Mouse (Mus musculus) embryonic facial prominence, embryonic 15.5 days (tissue): Measurements from ENCODE around the gene Clhc1. TPM values are rescaled to one million over a fixed set of nuclear protein-coding genes. Genes with fewer than 3 reads are reported as not detected.

ENCODE experiments used
- ATAC-seq: fragments of 200-750 bp; cut with Nextera tagmentation; 2 replicates; pipeline ENCODE4 v1.8.0; 2017; ENCODE audit warnings: low read depth, moderate TSS enrichment; ENCODE audit not compliant: insufficient number of reproducible peaks, low FRiP score, low TSS enrichment
- H3K27ac ChIP-seq: fragments of 300-500 bp; sonication (generic); replicated peaks from 2 replicates; pipeline ENCODE4 v1.5.1; 2015; ENCODE audit warnings: mild to moderate bottlenecking, inconsistent platforms
- H3K27me3 ChIP-seq: fragments of 300-500 bp; sonication (generic); 2 replicates; pipeline ENCODE4 v1.6.1; 2015; ENCODE audit warnings: inconsistent platforms
- H3K36me3 ChIP-seq: fragments of 300-500 bp; sonication (generic); 2 replicates; pipeline ENCODE4 v1.6.1; 2015; ENCODE audit warnings: mild to moderate bottlenecking, inconsistent platforms
- H3K4me1 ChIP-seq: fragments of 300-500 bp; sonication (generic); 2 replicates; pipeline ENCODE4 v1.6.1; 2015; ENCODE audit warnings: inconsistent platforms
- H3K4me2 ChIP-seq: fragments of 300-500 bp; sonication (generic); replicated peaks from 2 replicates; pipeline ENCODE4 v1.6.1; 2015; ENCODE audit warnings: mild to moderate bottlenecking, inconsistent platforms
- H3K4me3 ChIP-seq: fragments of 300-500 bp; sonication (generic); replicated peaks from 2 replicates; pipeline ENCODE4 v1.5.1; 2015; ENCODE audit warnings: mild to moderate bottlenecking, inconsistent platforms
- H3K9ac ChIP-seq: fragments of 300-500 bp; sonication (generic); 2 replicates; pipeline ENCODE4 v1.6.1; 2015; ENCODE audit warnings: inconsistent platforms
- H3K9me3 ChIP-seq: fragments of 300-500 bp; sonication (generic); replicated peaks from 2 replicates; pipeline ENCODE4 v1.6.1; 2016; ENCODE audit warnings: inconsistent platforms
- WGBS: fragments of 180-500 bp; shearing (Covaris S2); methylation state at CpG from one replicate; pipeline ENCODE4 v1.1.7; 2015; 5-methylcytosine and 5-hydroxymethylcytosine counted together
- polyA plus RNA-seq: library from polyadenylated mRNA; unstranded; fragments of >200 nt; fragmentation: Nextera tagmentation; extraction: Ambion mirVana; gene quantifications from 2 replicates; pipeline ENCODE4 v1.2.1, GENCODE M21; 2015

Clhc1 gene
- polyA plus RNA-seq, 1 experiment from 2014 or later, result 0.29 TPM

- 73% methylated on average over 2 of the region's 2 CpGs for WGBS
- Histone ChIP-seq H3K9me3 (no peaks in the 10 kb centered on the region), H3K36me3 (no peaks in the 10 kb centered on the region), H3K27ac (no peak overlapping the region), H3K4me3 (no peak overlapping the region), H3K4me2 (no peak overlapping the region), H3K4me1 (no peaks in the 10 kb centered on the region), H3K27me3 (no peaks in the 10 kb centered on the region), H3K9ac (no peak overlapping the region)
- ATAC-seq, result no peak
Observed at GRCm38 (mm10) chr11:29572656-29573055, 24.9 kb downstream of the Clhc1 start.

GRCm38 (mm10) chr11:29579610-29580009 lies 31.9 kb downstream of the Clhc1 start:
- Histone ChIP-seq H3K36me3 (no peaks in the 10 kb centered on the region), H3K4me1 (no peaks in the 10 kb centered on the region), H3K9ac (no peak overlapping the region), H3K27ac (no peak overlapping the region), H3K4me2 (no peak overlapping the region), H3K4me3 (no peak overlapping the region), H3K9me3 (no peaks in the 10 kb centered on the region), H3K27me3 (no peaks in the 10 kb centered on the region)
- no peak for ATAC-seq

- H3K4me2 ChIP-seq, result no peak overlapping the region
- ATAC-seq, result no peak
- no peaks in the 10 kb centered on the region; the same call in 1 of the 2 replicates for H3K9me3 ChIP-seq
- no peaks in the 10 kb centered on the region for H3K27me3 ChIP-seq
- no peaks in the 10 kb centered on the region for H3K4me1 ChIP-seq
- no peak overlapping the region for H3K27ac ChIP-seq
- H3K9ac ChIP-seq, result no peak overlapping the region
- H3K36me3 ChIP-seq, result no peaks in the 10 kb centered on the region
- H3K4me3 ChIP-seq, result no peak overlapping the region
Observed at GRCm38 (mm10) chr11:29595217-29595616, 47.5 kb downstream of the Clhc1 start.

- ATAC-seq, result no peak
- Histone ChIP-seq H3K9me3 (no peaks in the 10 kb centered on the region; the same call in 1 of the 2 replicates), H3K27ac (no peak overlapping the region), H3K4me2 (no peak overlapping the region), H3K9ac (no peak overlapping the region), H3K36me3 (no peaks in the 10 kb centered on the region), H3K27me3 (no peaks in the 10 kb centered on the region), H3K4me3 (no peak overlapping the region), H3K4me1 (no peaks in the 10 kb centered on the region)
Observed at GRCm38 (mm10) chr11:29597159-29597558, 49.4 kb downstream of the Clhc1 start.

- Histone ChIP-seq H3K4me2 (no peak overlapping the region), H3K36me3 (no peaks in the 10 kb centered on the region), H3K27me3 (no peaks in the 10 kb centered on the region), H3K9ac (no peak overlapping the region), H3K4me1 (no peaks in the 10 kb centered on the region), H3K9me3 (no peaks in the 10 kb centered on the region; the same call in 1 of the 2 replicates), H3K27ac (no peak overlapping the region), H3K4me3 (no peak overlapping the region)
- no peak for ATAC-seq
Observed at GRCm38 (mm10) chr11:29599000-29599399, 51.2 kb downstream of the Clhc1 start.

GRCm38 (mm10) chr11:29603581-29603980 lies 55.8 kb downstream of the Clhc1 start:
- Histone ChIP-seq H3K9me3 (no peaks in the 10 kb centered on the region), H3K4me1 (no peaks in the 10 kb centered on the region), H3K4me3 (no peak overlapping the region), H3K36me3 (no peaks in the 10 kb centered on the region), H3K9ac (no peak overlapping the region), H3K27me3 (no peaks in the 10 kb centered on the region), H3K4me2 (no peak overlapping the region), H3K27ac (no peak overlapping the region)
- ATAC-seq, result no peak
- WGBS, result 46% methylated on average over 2 of the region's 2 CpGs

GRCm38 (mm10) chr11:29607465-29607990 lies 59.8 kb downstream of the Clhc1 start:
- Histone ChIP-seq H3K4me1 (no peaks in the 10 kb centered on the region), H3K9me3 (no peaks in the 10 kb centered on the region)
- WGBS, result 75% methylated on average over 2 of the region's 2 CpGs

GRCm38 (mm10) chr11:29609756-29610468 lies 62.2 kb downstream of the Clhc1 start:
- Histone ChIP-seq H3K36me3 (no peaks in the 10 kb centered on the region), H3K4me3 (no peak overlapping the region), H3K9me3 (no peaks in the 10 kb centered on the region), H3K27me3 (no peaks in the 10 kb centered on the region), H3K9ac (no peak overlapping the region), H3K4me1 (peaks cover 14% of the 10 kb centered on the region), H3K27ac (no peak overlapping the region), H3K4me2 (no peak overlapping the region)
- no peak for ATAC-seq
- 74% methylated on average over 5 of the region's 5 CpGs for WGBS

More at GRCm38 (mm10) chr11:29607465-29607990, 59.8 kb downstream of the Clhc1 start:
- Histone ChIP-seq H3K36me3 (no peaks in the 10 kb centered on the region), H3K4me3 (no peak overlapping the region), H3K27ac (no peak overlapping the region), H3K27me3 (no peaks in the 10 kb centered on the region), H3K4me2 (no peak overlapping the region), H3K9ac (no peak overlapping the region)
- ATAC-seq, result no peak

GRCm38 (mm10) chr11:29612007-29612406 lies 64.3 kb downstream of the Clhc1 start:
- no peak overlapping the region for H3K4me3 ChIP-seq
- no peak for ATAC-seq
- H3K4me2 ChIP-seq, result no peak overlapping the region
- no peaks in the 10 kb centered on the region for H3K27me3 ChIP-seq
- no peaks in the 10 kb centered on the region for H3K9me3 ChIP-seq
- H3K9ac ChIP-seq, result no peak overlapping the region
- peaks cover 16% of the 10 kb centered on the region for H3K4me1 ChIP-seq
- no peaks in the 10 kb centered on the region for H3K36me3 ChIP-seq
- no peak overlapping the region for H3K27ac ChIP-seq

- Histone ChIP-seq H3K27me3 (no peaks in the 10 kb centered on the region), H3K4me2 (peak overlapping the region; percentile 19; the same call in 1 of the 2 replicates), H3K4me3 (no peak overlapping the region), H3K4me1 (peaks cover 16% of the 10 kb centered on the region), H3K9ac (no peak overlapping the region), H3K9me3 (no peaks in the 10 kb centered on the region), H3K36me3 (no peaks in the 10 kb centered on the region), H3K27ac (peak overlapping the region; percentile 78)
- WGBS, result 77% methylated on average over 4 of the region's 4 CpGs
- ATAC-seq, result no peak
Observed at GRCm38 (mm10) chr11:29613185-29613735, 65.5 kb downstream of the Clhc1 start.

- H3K4me3 ChIP-seq, result no peak overlapping the region
- H3K4me2 ChIP-seq, result 0 out of 2 replicates have a peak overlapping the region, but pooled peaks have one; percentile 19
- no peaks in the 10 kb centered on the region for H3K36me3 ChIP-seq
- 54% methylated on average over 6 of the region's 6 CpGs for WGBS
- peak overlapping the region; percentile 78 for H3K27ac ChIP-seq
- H3K9me3 ChIP-seq, result no peaks in the 10 kb centered on the region
- no peaks in the 10 kb centered on the region for H3K27me3 ChIP-seq
- no peak for ATAC-seq
- no peak overlapping the region for H3K9ac ChIP-seq
- H3K4me1 ChIP-seq, result peaks cover 16% of the 10 kb centered on the region
Observed at GRCm38 (mm10) chr11:29614217-29614924, 66.6 kb downstream of the Clhc1 start.
